Comparison of ENCODE assay signal across 22 mouse cellular contexts in the genomic region with DNA sequence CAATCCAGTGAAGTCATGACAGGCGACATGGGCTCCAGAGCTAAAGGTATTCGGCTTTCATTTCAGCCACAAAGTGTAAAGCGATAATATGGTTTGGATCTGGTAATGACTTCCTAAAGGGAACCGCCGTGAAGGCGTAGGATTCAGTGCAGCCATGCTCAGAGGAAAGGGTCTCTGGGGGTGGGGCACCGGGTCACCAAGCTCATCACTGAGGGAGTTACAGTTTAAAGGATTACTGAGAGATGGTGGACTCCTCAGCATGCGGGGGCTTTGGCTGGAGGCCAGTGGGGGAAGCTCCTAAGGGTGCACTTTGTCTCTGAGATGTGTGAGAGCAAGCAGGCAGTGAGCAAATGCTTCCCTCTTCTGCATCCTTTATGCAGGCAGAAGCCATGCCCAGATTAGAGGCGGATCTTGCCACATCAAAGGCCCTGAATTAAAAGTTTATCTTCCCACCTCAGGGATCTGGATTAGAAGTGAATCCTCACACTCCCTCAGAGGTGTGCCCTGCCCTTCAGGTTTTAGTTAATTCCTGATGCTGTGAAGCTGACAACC.
DNase-seq lines count a peak whose midpoint lies in the region; ATAC-seq and TF ChIP-seq lines count a peak whose summit lies in the region.
"Had no signal": no experiment of that assay in that cellular context is flagged by ENCODE, and none has a peak within 500 bp of the region (broad histone marks: within the 10 kb centered on the region; RNA-seq: fewer than 3 reads in every experiment).

No protein-coding gene starts in this region.

- no peak overlapping the region for H3K4me3 ChIP-seq in hindbrain, embryonic 13.5 days
- H3K4me3 ChIP-seq in hindbrain, embryonic 11.5 days (ENCODE audit: low read depth, low read length), result no peak overlapping the region
- no peak overlapping the region for H3K4me3 ChIP-seq in neural tube, embryonic 13.5 days
- H3K4me3 ChIP-seq in midbrain, embryonic 14.5 days (replicated peaks; ENCODE audit: low read depth, low read length), result no peak overlapping the region
- H3K4me3 ChIP-seq in gastrocnemius, adult 2 months, result no peak overlapping the region
- H3K4me3 ChIP-seq: embryonic facial prominence, embryonic 10.5 days; forebrain, embryonic 13.5 days; left cerebral cortex, adult 2 months; limb, embryonic 12.5 days; liver, embryonic 12.5 days; stomach, embryonic 15.5 days had no signal

- peak overlapping the region; percentile 48 for H3K27ac ChIP-seq in hindbrain, embryonic 13.5 days
- no peak overlapping the region for H3K27ac ChIP-seq in hindbrain, embryonic 11.5 days (ENCODE audit: low read depth, low read length)
- peak overlapping the region; percentile 29; the same call in 1 of the 2 replicates for H3K27ac ChIP-seq in neural tube, embryonic 13.5 days (replicated peaks)
- peak overlapping the region; percentile 71 for H3K27ac ChIP-seq in midbrain, embryonic 14.5 days (replicated peaks; ENCODE audit: low read depth, low read length)
- no peak overlapping the region for H3K27ac ChIP-seq in gastrocnemius, adult 2 months
- H3K27ac ChIP-seq: embryonic facial prominence, embryonic 10.5 days; forebrain, embryonic 13.5 days; left cerebral cortex, adult 2 months; limb, embryonic 12.5 days; liver, embryonic 12.5 days; stomach, embryonic 15.5 days had no signal

- no peak for DNase-seq in hindbrain, embryonic 11.5 days (ENCODE audit: low spot score)
- no peak for DNase-seq in neural tube, embryonic 10.5 days (ENCODE audit: extremely low spot score, low spot score)
- peak; percentile 56 for DNase-seq in midbrain, embryonic 14.5 days
- no peak for DNase-seq in gastrocnemius, adult 2 months
- no peak for DNase-seq in left cerebral cortex, postnatal 36 days (ENCODE audit: low spot score in 2 of 2)
- DNase-seq: cerebellum, adult 9-10 months; gastrocnemius, postnatal 14 days; kidney, adult 2 months; kidney, postnatal 36 days; layer of hippocampus, adult 9-11 months; lung, adult 2 months; right cerebral cortex, postnatal 25 days; thymus, adult 18-20 months; thymus, postnatal 4 days had no signal

- no peaks in the 10 kb centered on the region for H3K9me3 ChIP-seq in hindbrain, embryonic 13.5 days
- H3K9me3 ChIP-seq in hindbrain, embryonic 11.5 days (ENCODE audit: control insufficient read depth, low read length), result no peaks in the 10 kb centered on the region
- H3K9me3 ChIP-seq in neural tube, embryonic 13.5 days, result no peaks in the 10 kb centered on the region
- no peaks in the 10 kb centered on the region for H3K9me3 ChIP-seq in midbrain, embryonic 14.5 days (ENCODE audit: control insufficient read depth, low read length)
- H3K9me3 ChIP-seq: embryonic facial prominence, embryonic 10.5 days; forebrain, embryonic 13.5 days; limb, embryonic 12.5 days; liver, embryonic 12.5 days; stomach, embryonic 15.5 days had no signal

- peaks cover 26% of the 10 kb centered on the region for H3K4me1 ChIP-seq in hindbrain, embryonic 13.5 days (replicated peaks)
- H3K4me1 ChIP-seq in hindbrain, embryonic 11.5 days (replicated peaks; ENCODE audit: control insufficient read depth, insufficient read depth, low read length), result no peaks in the 10 kb centered on the region
- H3K4me1 ChIP-seq in neural tube, embryonic 13.5 days (replicated peaks), result peaks cover 33% of the 10 kb centered on the region
- peaks cover 8% of the 10 kb centered on the region; the same call in 1 of the 2 replicates for H3K4me1 ChIP-seq in midbrain, embryonic 14.5 days (ENCODE audit: control insufficient read depth, insufficient read depth, low read length)
- H3K4me1 ChIP-seq: liver, embryonic 12.5 days; stomach, embryonic 15.5 days had no signal

- no peak for TF ChIP-seq CTCF in gastrocnemius, adult 2 months (IDR thresholded peaks at IDR 0.05)

- 62% methylated on average over 9 of the region's 9 CpGs for WGBS in hindbrain, embryonic 13.5 days
- WGBS in hindbrain, embryonic 11.5 days, result 78% methylated on average over 9 of the region's 9 CpGs
- WGBS in neural tube, embryonic 13.5 days, result 52% methylated on average over 9 of the region's 9 CpGs
- WGBS in midbrain, embryonic 14.5 days, result 46% methylated on average over 9 of the region's 9 CpGs

- peaks cover 5% of the 10 kb centered on the region; the same call in 1 of the 2 replicates for H3K36me3 ChIP-seq in hindbrain, embryonic 13.5 days
- no peaks in the 10 kb centered on the region for H3K36me3 ChIP-seq in hindbrain, embryonic 11.5 days (ENCODE audit: control insufficient read depth, insufficient read depth, low read length)
- H3K36me3 ChIP-seq in neural tube, embryonic 13.5 days, result no peaks in the 10 kb centered on the region
- peaks cover 5% of the 10 kb centered on the region; the same call in 1 of the 2 replicates for H3K36me3 ChIP-seq in midbrain, embryonic 14.5 days (ENCODE audit: control insufficient read depth, insufficient read depth, low read length)
- H3K36me3 ChIP-seq: embryonic facial prominence, embryonic 10.5 days; limb, embryonic 12.5 days; liver, embryonic 12.5 days; stomach, embryonic 15.5 days had no signal

- intact Hi-C loops in gastrocnemius, adult 2 months (cut with DNase I), result no loop called here
- intact Hi-C loops in left cerebral cortex, postnatal 36 days (cut with DNase I), result no loop called here

- H3K27me3 ChIP-seq in hindbrain, embryonic 13.5 days, result no peaks in the 10 kb centered on the region
- no peaks in the 10 kb centered on the region for H3K27me3 ChIP-seq in hindbrain, embryonic 11.5 days (ENCODE audit: control insufficient read depth, insufficient read depth, low read length)
- H3K27me3 ChIP-seq in neural tube, embryonic 13.5 days, result no peaks in the 10 kb centered on the region
- no peaks in the 10 kb centered on the region for H3K27me3 ChIP-seq in midbrain, embryonic 14.5 days (ENCODE audit: control insufficient read depth, insufficient read depth, low read length)
- H3K27me3 ChIP-seq: forebrain, embryonic 13.5 days; limb, embryonic 12.5 days; liver, embryonic 12.5 days; stomach, embryonic 15.5 days had no signal

- no peak for ATAC-seq in hindbrain, embryonic 13.5 days (ENCODE audit: low FRiP score)
- ATAC-seq in hindbrain, embryonic 11.5 days (ENCODE audit: low FRiP score), result no peak
- ATAC-seq in neural tube, embryonic 13.5 days (ENCODE audit: low read depth), result peak; percentile 32; the same call in 1 of the 2 replicates
- 0 out of 2 replicates have a peak, but pooled peaks have one; percentile 55 for ATAC-seq in midbrain, embryonic 14.5 days (ENCODE audit: low FRiP score, low TSS enrichment)
- ATAC-seq: forebrain, embryonic 13.5 days; liver, embryonic 12.5 days had no signal

- no peak overlapping the region for H3K4me2 ChIP-seq in hindbrain, embryonic 13.5 days
- H3K4me2 ChIP-seq in hindbrain, embryonic 11.5 days (replicated peaks; ENCODE audit: low read depth, low read length), result no peak overlapping the region
- H3K4me2 ChIP-seq in neural tube, embryonic 13.5 days, result no peak overlapping the region
- no peak overlapping the region for H3K4me2 ChIP-seq in midbrain, embryonic 14.5 days (ENCODE audit: low read length)
- H3K4me2 ChIP-seq: forebrain, embryonic 13.5 days; limb, embryonic 12.5 days; liver, embryonic 12.5 days; stomach, embryonic 15.5 days had no signal

- no peak overlapping the region for H3K9ac ChIP-seq in hindbrain, embryonic 13.5 days
- H3K9ac ChIP-seq in hindbrain, embryonic 11.5 days (ENCODE audit: low read depth, low read length), result no peak overlapping the region
- 0 out of 2 replicates have a peak overlapping the region, but pooled peaks have one; percentile 22 for H3K9ac ChIP-seq in neural tube, embryonic 13.5 days
- H3K9ac ChIP-seq in midbrain, embryonic 14.5 days (replicated peaks; ENCODE audit: low read length), result no peak overlapping the region
- H3K9ac ChIP-seq: forebrain, embryonic 13.5 days; limb, embryonic 12.5 days; liver, embryonic 12.5 days; stomach, embryonic 15.5 days had no signal

Comparison
In these comparisons a context has a peak if more than half of its experiments do, and no peak if none do; other contexts are left out.
1. H3K27ac ChIP-seq: peak in hindbrain, embryonic 13.5 days (single experiment), neural tube, embryonic 13.5 days (single experiment) and midbrain, embryonic 14.5 days (single experiment); none in hindbrain, embryonic 11.5 days (single experiment) and gastrocnemius, adult 2 months (single experiment).
2. ATAC-seq: peak in neural tube, embryonic 13.5 days (single experiment) and midbrain, embryonic 14.5 days (single experiment); none in hindbrain, embryonic 13.5 days (single experiment) and hindbrain, embryonic 11.5 days (single experiment).